In genomic region chr4:97219701-97220100, GRCm38 (mm10) we compare ENCODE assay signal across 14 mouse cellular contexts.
"Had no signal": no experiment of that assay in that cellular context is flagged by ENCODE, and none has a peak within 500 bp of the region (broad histone marks: within the 10 kb centered on the region; RNA-seq: fewer than 3 reads in every experiment).

No protein-coding gene starts in this region.

- DNase-seq: cerebellum, adult 8-10 months; cerebellum, adult 9-10 months; cerebellum, adult 9-11 months; cerebellum, postnatal 25 days; embryo, embryonic 11 days; forebrain, postnatal 0 days; gastrocnemius, adult 2 months; gastrocnemius, postnatal 10 days; gastrocnemius, postnatal 14 days; gastrocnemius, postnatal 25 days; gastrocnemius, postnatal 36 days; heart, adult 11 months; heart, adult 18-20 months; heart, adult 2 months had no signal
